Mouse (Mus musculus): ENCODE data around the gene Tia1.
"Not testable (repeated sequence)": the region's sequence is repeated elsewhere in the genome, so short reads cannot be mapped to it uniquely, and the experiment has no call there.

Tia1 gene

GRCm38 (mm10) chr6:86404100-86404861 is at the start of gene Tia1:
Gene Tia1, plus strand, starts transcription at chr6:86404219.
- in situ Hi-C loops (cut with MboI): no loop called here

GRCm38 (mm10) chr6:86354948-86355347 is 49.1 kb upstream of the Tia1 start:
- in situ Hi-C loops (cut with MboI): loop anchor here (25.0 kb wide), 1 partner anchor 218 kb away; no protein-coding TSS in a partner anchor

- in situ Hi-C loops (cut with MboI): loop anchor here (25.0 kb wide), 1 partner anchor 220 kb away; no protein-coding TSS in a partner anchor
These were observed 47.1 kb upstream of the Tia1 start for GRCm38 (mm10) chr6:86356956-86357355.

DNA sequence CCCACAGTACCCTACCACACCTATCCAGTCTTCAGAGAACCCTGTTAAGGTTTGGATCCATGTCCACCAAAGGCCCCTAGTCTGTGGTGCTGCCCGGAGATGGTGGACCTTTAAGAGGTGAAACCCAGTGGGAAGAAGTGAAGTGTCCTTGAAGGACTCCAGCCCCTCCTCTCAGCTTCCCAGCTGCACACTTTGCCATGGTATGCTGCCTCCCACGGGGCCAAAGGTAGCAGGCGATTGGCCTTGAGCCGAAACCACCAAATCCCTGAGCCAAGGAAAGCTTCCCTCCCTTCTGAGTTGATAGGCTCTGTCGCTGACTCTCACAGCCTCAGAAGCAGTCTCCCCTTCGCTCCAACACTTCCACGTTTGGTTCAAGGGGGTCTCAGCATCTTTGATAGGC is 43.3 kb upstream of the Tia1 start:
- in situ Hi-C loops (cut with MboI): loop anchor here (10.0 to 25.0 kb wide), 2 partner anchors 223 to 396 kb away; partner anchors contain the start of gene Dusp11

GRCm38 (mm10) chr6:86361373-86361772 is 42.6 kb upstream of the Tia1 start:
- in situ Hi-C loops (cut with MboI): loop anchor here (10.0 to 25.0 kb wide), 2 partner anchors 224 to 397 kb away; partner anchors contain the start of gene Dusp11

- in situ Hi-C loops (cut with MboI): loop anchor here (10.0 to 25.0 kb wide), 2 partner anchors 227 to 400 kb away; partner anchors contain the start of gene Dusp11
These were observed 39.4 kb upstream of the Tia1 start for GRCm38 (mm10) chr6:86364442-86365141.

GRCm38 (mm10) chr6:86365371-86366124 is 38.5 kb upstream of the Tia1 start, which contains the start of gene Fam136a:
Gene Fam136a, plus strand, starts transcription at chr6:86365646.
- in situ Hi-C loops (cut with MboI): loop anchor here (10.0 to 25.0 kb wide), 2 partner anchors 228 to 401 kb away; partner anchors contain the start of gene Dusp11

GRCm38 (mm10) chr6:86366125-86366852 is 37.7 kb upstream of the Tia1 start:
- in situ Hi-C loops (cut with MboI): loop anchor here (10.0 to 25.0 kb wide), 2 partner anchors 229 to 401 kb away; partner anchors contain the start of gene Dusp11

DNA sequence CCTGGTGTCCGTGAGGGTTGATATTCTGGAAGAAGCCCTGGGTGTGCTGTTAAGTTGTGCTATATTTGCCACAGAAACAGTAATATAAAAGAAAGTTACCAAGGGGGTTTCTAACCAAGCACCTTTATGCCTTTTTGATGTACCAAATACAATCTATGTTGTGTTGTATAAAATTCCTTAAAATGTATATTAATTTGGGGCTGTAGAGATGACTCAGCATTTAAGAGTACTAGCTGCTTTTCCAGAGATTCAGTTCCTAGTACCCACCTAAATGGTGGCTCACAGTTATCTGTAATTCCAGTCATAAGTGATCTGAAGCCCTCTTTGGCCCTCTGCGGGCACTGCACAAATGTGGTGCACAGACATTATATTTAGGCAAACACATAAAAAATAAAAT is 37.2 kb upstream of the Tia1 start:
- in situ Hi-C loops (cut with MboI): loop anchor here (10.0 to 25.0 kb wide), 2 partner anchors 230 to 402 kb away; partner anchors contain the start of gene Dusp11

DNA sequence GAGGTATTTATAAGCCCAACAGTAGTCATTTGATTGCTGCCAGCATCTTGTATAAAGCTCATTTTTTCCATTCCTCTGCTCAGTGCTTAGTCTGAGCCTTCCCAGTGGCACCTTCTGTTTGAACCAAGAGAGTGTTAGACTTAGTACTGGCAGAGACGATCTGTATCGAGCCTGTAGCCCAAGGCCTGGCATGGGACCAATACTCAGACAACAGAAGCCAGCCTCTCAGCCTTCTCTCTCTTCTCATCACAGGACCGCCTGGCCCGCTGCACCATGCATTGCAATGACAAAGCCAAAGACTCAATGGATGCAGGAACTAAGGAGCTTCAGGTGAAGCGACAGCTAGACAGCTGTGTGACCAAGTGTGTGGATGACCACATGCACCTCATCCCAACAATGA is 35.5 kb upstream of the Tia1 start:
- in situ Hi-C loops (cut with MboI): loop anchor here (10.0 to 25.0 kb wide), 2 partner anchors 231 to 404 kb away; partner anchors contain the start of gene Dusp11

- in situ Hi-C loops (cut with MboI): loop anchor here (25.0 kb wide), 1 partner anchor 233 kb away; no protein-coding TSS in a partner anchor
These were observed 33.8 kb upstream of the Tia1 start for GRCm38 (mm10) chr6:86370093-86370713.

DNA sequence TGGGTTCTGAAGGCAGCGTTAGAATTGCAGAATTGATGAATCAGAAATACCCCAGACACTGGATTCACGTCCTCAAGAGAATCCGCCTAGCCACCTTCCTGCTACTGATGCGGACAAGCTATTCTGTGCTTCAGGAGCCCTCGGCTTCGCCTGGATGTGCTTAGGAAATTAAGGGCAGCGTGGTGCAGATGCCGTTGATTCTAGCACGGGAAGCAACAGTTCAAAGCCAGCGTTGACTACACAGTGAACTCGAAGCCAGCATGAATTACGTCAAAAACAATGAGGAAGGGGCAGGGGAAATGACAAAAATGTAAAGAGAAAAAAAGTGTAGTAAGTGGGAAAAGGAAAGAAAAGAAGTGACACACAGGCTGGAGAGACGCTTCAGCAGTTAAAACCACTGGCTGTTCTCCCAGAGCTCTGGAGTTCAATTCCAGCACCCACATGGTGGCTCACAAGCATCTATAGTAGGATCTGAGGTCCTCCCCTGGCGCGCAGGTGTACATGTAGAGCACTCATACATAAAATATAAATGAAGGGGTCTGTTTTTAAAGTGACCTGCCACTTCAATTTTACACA is 33.2 kb upstream of the Tia1 start, which contains the start of gene Snrpg:
Gene Snrpg (plus strand): TSS at position 541 of the 576 bp plus-strand sequence.
- in situ Hi-C loops (cut with MboI): loop anchor here (25.0 kb wide), 1 partner anchor 234 kb away; no protein-coding TSS in a partner anchor

DNA sequence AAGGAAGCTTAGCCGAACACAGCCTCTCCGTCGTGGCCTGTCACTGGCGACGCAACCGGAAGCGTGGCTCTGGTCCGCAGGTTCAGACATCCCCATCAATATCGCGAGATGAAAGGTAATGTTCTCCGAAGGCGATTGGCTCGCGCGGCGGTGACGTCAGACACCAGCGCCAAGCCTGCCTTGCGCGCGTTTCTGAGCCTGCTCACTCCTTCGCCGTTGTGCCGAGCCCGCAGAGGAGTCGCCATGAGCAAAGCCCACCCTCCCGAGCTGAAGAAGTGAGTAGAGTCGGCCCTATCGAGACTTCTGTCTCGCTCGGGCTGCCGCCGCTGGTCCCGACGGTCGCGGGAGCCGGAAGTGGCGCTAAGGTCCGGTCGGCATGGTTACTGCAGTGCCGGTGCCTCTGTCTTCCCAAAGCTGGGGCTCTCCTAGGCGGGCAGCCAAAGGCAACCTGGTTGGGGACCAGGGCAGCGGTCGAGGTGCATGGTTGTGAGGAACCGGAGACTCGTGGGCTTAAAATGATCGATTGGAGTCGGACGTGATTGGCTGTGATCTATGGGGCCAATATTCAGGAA is 32.6 kb upstream of the Tia1 start:
- in situ Hi-C loops (cut with MboI): loop anchor here (25.0 kb wide), 1 partner anchor 234 kb away; no protein-coding TSS in a partner anchor

- in situ Hi-C loops (cut with MboI): loop anchor here (25.0 kb wide), 1 partner anchor 235 kb away; no protein-coding TSS in a partner anchor
These were observed 32.0 kb upstream of the Tia1 start for GRCm38 (mm10) chr6:86371950-86372516.

DNA sequence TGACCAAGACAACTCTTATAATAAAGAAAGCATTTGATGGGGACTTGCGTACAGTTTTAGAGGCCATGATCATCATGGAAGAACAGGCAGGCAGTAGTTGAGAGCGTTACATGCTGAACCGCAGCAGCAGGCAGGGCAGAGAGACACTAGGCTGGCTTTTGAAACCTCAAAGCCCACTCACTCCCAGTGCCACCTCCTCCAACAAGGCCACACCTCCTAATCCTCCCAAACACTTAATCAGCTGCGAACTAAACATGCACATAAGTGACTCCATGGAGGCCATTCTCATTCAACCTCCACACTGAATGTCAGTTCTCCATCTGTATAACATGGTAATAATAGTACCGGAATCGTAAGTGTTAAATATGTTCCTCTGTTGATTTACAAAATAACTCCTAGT is 30.5 kb upstream of the Tia1 start:
- in situ Hi-C loops (cut with MboI): loop anchor here (25.0 kb wide), 1 partner anchor 236 kb away; no protein-coding TSS in a partner anchor

DNA sequence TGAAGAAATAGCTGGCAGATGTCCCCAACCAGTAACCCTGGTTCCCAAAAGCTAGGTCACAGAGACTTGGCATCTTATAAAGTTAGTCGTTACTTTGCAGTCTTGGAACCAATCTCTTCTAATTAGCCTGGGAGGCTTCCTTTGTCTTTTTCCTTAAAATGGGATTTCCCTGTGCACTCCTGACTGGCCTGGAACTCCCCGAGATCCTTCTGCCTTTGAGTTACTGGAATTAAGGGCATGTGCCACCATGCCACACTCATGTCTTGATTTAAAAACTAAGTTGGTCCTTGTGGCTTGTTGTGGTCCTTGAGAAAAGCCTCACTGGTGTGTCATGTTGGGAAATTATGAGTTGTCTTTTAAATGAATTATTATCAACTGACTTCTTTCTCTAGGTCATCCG is 25.7 kb upstream of the Tia1 start:
- in situ Hi-C loops (cut with MboI): no loop called here

- in situ Hi-C loops (cut with MboI): not testable (repeated sequence)
These were observed 23.9 kb upstream of the Tia1 start for GRCm38 (mm10) chr6:86380112-86380511.

DNA sequence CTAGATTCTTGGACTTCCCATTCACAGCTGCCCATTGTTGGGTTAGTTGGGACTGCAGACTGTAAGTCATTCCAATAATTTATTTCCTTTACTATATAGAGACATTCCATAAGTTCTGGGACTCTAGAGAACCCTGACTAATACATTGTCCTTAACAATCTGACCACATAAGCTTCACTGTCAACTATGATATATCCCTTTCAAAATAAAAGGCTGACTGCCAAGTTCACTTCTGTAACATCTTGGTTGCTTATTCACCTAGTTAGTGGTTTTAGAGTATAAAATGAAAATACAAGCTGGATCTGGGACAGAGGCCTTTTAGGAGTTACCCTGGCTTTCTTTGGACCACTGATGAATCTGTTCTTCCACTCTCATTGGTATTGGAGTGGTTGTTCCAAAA is 21.5 kb upstream of the Tia1 start:
- in situ Hi-C loops (cut with MboI): no loop called here

DNA sequence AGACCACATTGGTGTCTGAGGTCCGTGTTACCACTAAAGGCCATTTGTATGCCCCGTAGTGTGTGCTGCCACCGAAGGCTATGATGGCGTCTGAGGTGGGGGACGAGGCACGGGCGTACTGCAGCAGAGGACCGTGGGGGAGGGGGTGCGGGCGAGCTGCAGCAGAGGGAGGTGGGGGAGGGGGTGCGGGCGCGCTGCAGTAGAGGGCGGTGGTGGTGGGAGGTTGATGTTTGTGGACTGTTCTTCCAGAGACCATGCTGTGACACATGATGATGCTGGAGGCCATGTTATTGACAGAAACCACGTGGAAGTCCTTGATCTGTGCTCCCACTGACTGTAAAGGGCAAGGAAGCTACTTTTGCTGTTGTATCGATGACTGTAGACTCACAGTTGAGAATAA is 20.6 kb upstream of the Tia1 start:
- in situ Hi-C loops (cut with MboI): no loop called here
